Mouse (Mus musculus) hindbrain, embryonic 10.5 days (tissue): Measurements from ENCODE around the gene Lix1l. TPM values are rescaled to one million over a fixed set of nuclear protein-coding genes. Genes with fewer than 3 reads are reported as not detected.

Experiments
- DNase-seq: peaks from one replicate; pipeline ENCODE4 v3.0.0-alpha.2; 2017; ENCODE audit warnings: low spot score
- H3K27ac ChIP-seq: fragments of 300-500 bp; sonication (generic); 2 replicates; pipeline ENCODE4 v1.5.1; 2016; ENCODE audit warnings: mild to moderate bottlenecking, moderate library complexity
- H3K27me3 ChIP-seq: fragments of 300-500 bp; sonication (generic); 2 replicates; pipeline ENCODE4 v1.6.1; 2016; ENCODE audit warnings: mild to moderate bottlenecking; ENCODE audit not compliant: poor library complexity, insufficient read depth, severe bottlenecking
- H3K36me3 ChIP-seq: fragments of 300-500 bp; sonication (generic); 2 replicates; pipeline ENCODE4 v1.6.1; 2016; ENCODE audit warnings: mild to moderate bottlenecking, moderate library complexity
- H3K4me1 ChIP-seq: fragments of 300-500 bp; sonication (generic); replicated peaks from 2 replicates; pipeline ENCODE4 v1.6.1; 2016; ENCODE audit warnings: mild to moderate bottlenecking
- H3K4me3 ChIP-seq: fragments of 300-500 bp; sonication (generic); 2 replicates; pipeline ENCODE4 v1.5.1; 2016; ENCODE audit warnings: mild to moderate bottlenecking, moderate library complexity
- H3K9me3 ChIP-seq: fragments of 300-500 bp; sonication (generic); 2 replicates; pipeline ENCODE4 v1.6.1; 2016; ENCODE audit warnings: mild to moderate bottlenecking, moderate library complexity
- WGBS: fragments of 180-500 bp; shearing (Covaris S2); methylation state at CpG from one replicate; pipeline ENCODE4 v1.1.7; 2016; 5-methylcytosine and 5-hydroxymethylcytosine counted together
- polyA plus RNA-seq: library from polyadenylated mRNA; unstranded; fragments of >200 nt; fragmentation: Nextera tagmentation; extraction: Ambion mirVana; gene quantifications from 2 replicates; pipeline ENCODE4 v1.2.1, GENCODE M21; 2016

Gene Lix1l
- polyA plus RNA-seq = 5.4 and 5.5 TPM in 2 replicates

DNA sequence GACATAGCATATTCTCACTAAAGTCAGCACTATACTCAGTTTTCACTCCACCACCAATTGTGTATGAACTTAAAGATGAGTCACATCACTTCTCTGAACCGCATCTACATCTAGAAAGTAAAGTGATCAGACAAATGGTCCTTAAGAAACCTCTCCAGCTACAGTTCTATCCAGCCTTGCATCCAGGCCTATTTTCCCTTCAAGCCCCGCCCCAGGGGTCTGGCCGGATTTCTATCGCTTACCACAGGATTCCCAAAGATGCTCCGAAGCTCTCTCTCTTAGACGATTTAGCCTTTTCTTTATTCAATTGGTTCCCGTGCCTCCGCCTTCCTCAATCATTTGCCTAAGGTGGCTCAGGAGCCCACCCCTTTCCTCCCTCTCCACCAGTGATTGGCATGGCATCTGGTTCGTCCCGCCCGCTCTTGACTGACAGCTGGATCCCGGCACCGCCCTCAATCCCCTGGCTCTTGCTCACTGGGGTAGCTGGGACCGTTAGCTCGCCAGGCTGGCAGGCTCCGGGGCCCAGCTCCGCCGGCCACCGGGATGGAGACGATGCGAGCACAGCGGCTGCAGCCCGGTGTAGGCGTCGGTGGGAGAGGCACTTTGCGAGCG is at the start of gene Lix1l:
Gene Lix1l, plus strand, starts transcription at position 511 of the 612 bp plus-strand sequence.
- peaks cover 34% of the 10 kb centered on the region for H3K27me3 ChIP-seq
- peak; percentile 94 for DNase-seq
- peak within 1 kb of the TSS; percentile 93 for H3K4me3 ChIP-seq
- H3K4me1 ChIP-seq = peaks cover 84% of the 10 kb centered on the region
- H3K9me3 ChIP-seq = no peaks in the 10 kb centered on the region
- peak within 1 kb of the TSS; percentile 97 for H3K27ac ChIP-seq
- H3K36me3 ChIP-seq = peaks cover 21% of the 10 kb centered on the region
- WGBS = 1% methylated on average over 27 of the region's 27 CpGs

DNA sequence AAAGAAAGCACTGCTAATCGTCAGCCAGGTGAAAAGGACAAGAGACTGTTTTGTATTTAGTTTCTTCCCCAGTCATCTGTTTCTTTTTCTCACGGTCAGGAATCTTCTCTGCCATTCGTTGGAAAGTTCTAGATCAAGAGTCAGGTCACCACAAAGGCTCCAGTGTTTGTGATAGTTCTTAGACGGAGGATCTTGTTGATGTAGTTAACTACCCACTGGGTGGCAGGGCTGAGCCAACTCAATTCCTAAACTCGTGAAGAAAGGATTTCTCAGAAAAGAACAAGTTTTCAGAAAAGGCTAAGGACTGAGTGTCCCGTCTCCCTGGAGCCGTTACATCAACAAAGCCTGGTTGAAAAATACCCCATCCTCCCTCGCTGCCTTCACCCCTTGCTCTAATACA is 49.7 kb upstream of the Lix1l start:
- 25% methylated on average over 8 of the region's 8 CpGs for WGBS
- Histone ChIP-seq H3K27ac (peak overlapping the region; percentile 40; the same call in 1 of the 2 replicates), H3K9me3 (no peaks in the 10 kb centered on the region), H3K4me3 (no peak overlapping the region), H3K36me3 (no peaks in the 10 kb centered on the region), H3K4me1 (peaks cover 20% of the 10 kb centered on the region), H3K27me3 (peaks cover 16% of the 10 kb centered on the region)
- peak; percentile 38 for DNase-seq

GRCm38 (mm10) chr3:96551890-96552289 is 49.1 kb upstream of the Lix1l start:
- 79% methylated on average over 7 of the region's 7 CpGs for WGBS

GRCm38 (mm10) chr3:96553601-96554000 is 47.3 kb upstream of the Lix1l start:
- H3K36me3 ChIP-seq = no peaks in the 10 kb centered on the region
- 79% methylated on average over 6 of the region's 6 CpGs for WGBS
- DNase-seq = no peak

More at GRCm38 (mm10) chr3:96551890-96552289, 49.1 kb upstream of the Lix1l start:
- Histone ChIP-seq H3K4me3 (no peak overlapping the region), H3K27ac (peak overlapping the region; percentile 40; the same call in 1 of the 2 replicates), H3K4me1 (peaks cover 27% of the 10 kb centered on the region), H3K9me3 (no peaks in the 10 kb centered on the region), H3K36me3 (no peaks in the 10 kb centered on the region), H3K27me3 (peaks cover 12% of the 10 kb centered on the region)
- DNase-seq = no peak

GRCm38 (mm10) chr3:96554251-96554650 is 46.7 kb upstream of the Lix1l start:
- no peak overlapping the region for H3K27ac ChIP-seq
- 78% methylated on average over 6 of the region's 6 CpGs for WGBS
- H3K36me3 ChIP-seq = peaks cover 1% of the 10 kb centered on the region
- H3K4me1 ChIP-seq = peaks cover 39% of the 10 kb centered on the region
- no peak overlapping the region for H3K4me3 ChIP-seq
- H3K9me3 ChIP-seq = no peaks in the 10 kb centered on the region
- H3K27me3 ChIP-seq = peaks cover 4% of the 10 kb centered on the region; the same call in 1 of the 2 replicates
- no peak for DNase-seq

More at GRCm38 (mm10) chr3:96553601-96554000, 47.3 kb upstream of the Lix1l start:
- Histone ChIP-seq H3K27ac (no peak overlapping the region), H3K27me3 (peaks cover 4% of the 10 kb centered on the region; the same call in 1 of the 2 replicates), H3K9me3 (no peaks in the 10 kb centered on the region), H3K4me1 (peaks cover 32% of the 10 kb centered on the region), H3K4me3 (no peak overlapping the region)

DNA sequence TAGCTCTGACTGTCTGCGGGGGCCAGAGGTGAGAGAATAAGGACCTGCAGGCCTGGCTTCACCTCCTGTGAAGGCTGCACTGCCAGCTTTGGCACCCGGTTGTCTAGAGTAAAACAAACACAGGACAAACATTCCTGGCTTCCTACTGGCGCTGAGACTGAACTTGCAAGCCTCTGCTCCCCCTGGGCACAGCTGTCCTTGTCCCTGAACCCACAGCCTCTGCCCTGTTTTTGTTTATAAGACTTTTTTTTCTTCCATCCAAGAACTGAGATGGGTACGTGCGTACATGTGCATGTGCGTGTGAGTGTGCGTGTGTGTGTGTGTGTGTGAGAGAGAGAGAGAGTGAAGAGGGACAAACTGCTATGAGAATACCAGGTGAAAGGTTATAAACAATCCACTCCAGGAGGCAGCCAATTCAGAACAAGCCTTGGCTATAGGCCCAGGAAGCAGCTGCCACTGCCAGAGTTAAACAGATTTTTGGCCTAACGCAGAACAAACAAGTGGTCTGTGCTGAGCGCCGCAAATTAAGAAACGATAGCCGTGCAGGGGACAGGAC is 45.8 kb upstream of the Lix1l start:
- Histone ChIP-seq H3K36me3 (peaks cover 10% of the 10 kb centered on the region), H3K4me3 (no peak overlapping the region), H3K27ac (peak overlapping the region; percentile 46), H3K4me1 (peaks cover 47% of the 10 kb centered on the region), H3K27me3 (peaks cover 4% of the 10 kb centered on the region; the same call in 1 of the 2 replicates), H3K9me3 (no peaks in the 10 kb centered on the region)
- no peak for DNase-seq
- WGBS = 59% methylated on average over 12 of the region's 12 CpGs

- no peak for DNase-seq
- peak overlapping the region; percentile 75; the same call in 1 of the 2 replicates for H3K4me3 ChIP-seq
Observed at GRCm38 (mm10) chr3:96555999-96556614, 44.8 kb upstream of the Lix1l start.

GRCm38 (mm10) chr3:96556651-96557635 is 44.0 kb upstream of the Lix1l start:
- peak overlapping the region; percentile 92 for H3K27ac ChIP-seq
- DNase-seq = no peak
- peaks cover under 1% of the 10 kb centered on the region; the same call in 1 of the 2 replicates for H3K27me3 ChIP-seq
- H3K4me3 ChIP-seq = peak overlapping the region; percentile 75
- H3K36me3 ChIP-seq = peaks cover 24% of the 10 kb centered on the region
- H3K9me3 ChIP-seq = no peaks in the 10 kb centered on the region
- 11% methylated on average over 22 of the region's 22 CpGs for WGBS
- peaks cover 53% of the 10 kb centered on the region for H3K4me1 ChIP-seq

More at GRCm38 (mm10) chr3:96555999-96556614, 44.8 kb upstream of the Lix1l start:
- Histone ChIP-seq H3K27me3 (peaks cover 4% of the 10 kb centered on the region; the same call in 1 of the 2 replicates), H3K27ac (peak overlapping the region; percentile 92), H3K36me3 (peaks cover 20% of the 10 kb centered on the region), H3K4me1 (peaks cover 54% of the 10 kb centered on the region), H3K9me3 (no peaks in the 10 kb centered on the region)
- 82% methylated on average over 15 of the region's 15 CpGs for WGBS

DNA sequence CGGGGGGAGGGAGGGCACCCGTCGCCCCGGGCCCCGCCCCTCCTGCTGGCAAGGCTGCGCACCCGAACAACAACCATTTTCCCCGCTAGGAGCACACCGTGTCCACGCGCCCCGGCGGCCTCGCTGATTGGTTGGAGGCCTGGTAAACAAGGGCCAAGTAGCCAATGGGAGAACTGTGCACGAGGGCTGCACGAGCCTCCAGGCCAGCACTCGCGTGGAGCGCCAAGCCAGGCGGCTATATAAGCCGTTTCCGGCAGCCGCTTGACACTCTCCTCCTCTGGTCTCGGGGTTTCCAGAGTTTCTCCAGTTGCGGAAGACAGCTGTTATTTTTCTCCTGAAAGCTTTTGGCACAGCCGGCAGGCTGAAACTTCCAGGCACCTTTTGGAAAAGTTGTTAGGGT is 43.3 kb upstream of the Lix1l start, which contains the start of gene Txnip:
Gene Txnip, plus strand, starts transcription at position 264 of the 400 bp plus-strand sequence.
- H3K27ac ChIP-seq = peak within 1 kb of the TSS; percentile 92
- peaks cover 53% of the 10 kb centered on the region for H3K4me1 ChIP-seq
- H3K27me3 ChIP-seq = no peaks in the 10 kb centered on the region
- no peaks in the 10 kb centered on the region for H3K9me3 ChIP-seq
- peak; percentile 100 for DNase-seq
- H3K36me3 ChIP-seq = peaks cover 24% of the 10 kb centered on the region
- peak within 1 kb of the TSS; percentile 75 for H3K4me3 ChIP-seq
- under 1% methylated on average over 26 of the region's 26 CpGs for WGBS

DNA sequence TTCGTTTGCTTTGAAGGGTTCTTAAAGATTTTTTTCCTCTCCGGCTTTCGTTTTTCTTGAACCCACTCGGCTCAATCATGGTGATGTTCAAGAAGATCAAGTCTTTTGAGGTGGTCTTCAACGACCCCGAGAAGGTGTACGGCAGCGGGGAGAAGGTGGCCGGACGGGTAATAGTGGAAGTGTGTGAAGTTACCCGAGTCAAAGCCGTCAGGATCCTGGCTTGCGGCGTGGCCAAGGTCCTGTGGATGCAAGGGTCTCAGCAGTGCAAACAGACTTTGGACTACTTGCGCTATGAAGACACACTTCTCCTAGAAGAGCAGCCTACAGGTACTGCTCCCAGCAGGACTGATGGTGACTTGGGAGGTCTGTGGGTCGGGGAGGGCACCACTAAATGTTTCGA is 42.8 kb upstream of the Lix1l start:
- under 1% methylated on average over 17 of the region's 17 CpGs for WGBS
- DNase-seq = no peak
- Histone ChIP-seq H3K27me3 (no peaks in the 10 kb centered on the region), H3K4me3 (peak overlapping the region; percentile 75), H3K4me1 (peaks cover 53% of the 10 kb centered on the region), H3K9me3 (no peaks in the 10 kb centered on the region), H3K27ac (peak overlapping the region; percentile 92), H3K36me3 (peaks cover 24% of the 10 kb centered on the region)

- H3K4me1 ChIP-seq = peaks cover 53% of the 10 kb centered on the region
- H3K4me3 ChIP-seq = peak overlapping the region; percentile 75
- 55% methylated on average over 10 of the region's 10 CpGs for WGBS
- H3K27me3 ChIP-seq = no peaks in the 10 kb centered on the region
- H3K9me3 ChIP-seq = no peaks in the 10 kb centered on the region
- peak overlapping the region; percentile 92 for H3K27ac ChIP-seq
- H3K36me3 ChIP-seq = peaks cover 24% of the 10 kb centered on the region
- DNase-seq = no peak
Observed at GRCm38 (mm10) chr3:96558668-96559196, 42.2 kb upstream of the Lix1l start.
